Mouse (Mus musculus): ENCODE data around the gene Gadl1. TPM values are rescaled to one million over a fixed set of nuclear protein-coding genes. Genes with fewer than 3 reads are reported as not detected.

The Gadl1 gene
- polyA plus RNA-seq (2014; fragmentation: Nextera tagmentation; extraction: Ambion mirVana), result 0.31 and 0.50 TPM in 2 replicates

DNA sequence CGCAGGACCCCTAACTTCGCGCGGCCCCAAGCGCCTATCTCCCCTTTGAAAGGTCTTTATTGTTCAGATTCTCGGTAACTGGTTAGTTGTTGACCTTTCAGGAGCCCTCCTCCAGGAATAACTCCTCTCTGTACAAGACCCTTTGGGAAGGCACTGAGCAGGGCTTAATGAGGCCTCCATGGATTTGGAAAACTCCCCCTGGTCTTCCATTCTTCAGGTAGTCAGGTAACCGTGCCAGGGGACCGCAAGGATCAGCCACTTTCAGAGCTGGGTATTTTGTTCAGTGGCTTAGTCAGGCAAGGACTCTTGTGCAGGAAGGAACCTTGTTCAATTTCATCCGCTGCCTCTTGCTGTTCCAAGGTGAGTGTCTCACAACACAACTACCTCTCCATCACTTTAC is at the start of gene Gadl1:
TSS of gene Gadl1 (plus strand) at position 301 of the 400 bp plus-strand sequence.
- H3K4me3 ChIP-seq (ENCODE audit: low read depth, low read length), result no peak within 1 kb of the TSS
- H3K9me3 ChIP-seq (ENCODE audit: control insufficient read depth, low read length), result no peaks in the 10 kb centered on the region
- ATAC-seq (ENCODE audit: low FRiP score) (no peak), DNase-seq (ENCODE audit: low spot score) (no peak)
- H3K9ac ChIP-seq (ENCODE audit: low read depth, low read length), result no peak within 1 kb of the TSS
- H3K4me1 ChIP-seq (replicated peaks; ENCODE audit: control insufficient read depth, insufficient read depth, low read length), result no peaks in the 10 kb centered on the region
- WGBS, result 71% methylated on average over 9 of the region's 9 CpGs
- no peak within 1 kb of the TSS for H3K27ac ChIP-seq (ENCODE audit: low read depth, low read length)
- no peaks in the 10 kb centered on the region for H3K36me3 ChIP-seq (ENCODE audit: control insufficient read depth, insufficient read depth, low read length)
- H3K27me3 ChIP-seq (ENCODE audit: control insufficient read depth, insufficient read depth, low read length), result no peaks in the 10 kb centered on the region
- H3K4me2 ChIP-seq (replicated peaks; ENCODE audit: low read depth, low read length), result no peak within 1 kb of the TSS

DNA sequence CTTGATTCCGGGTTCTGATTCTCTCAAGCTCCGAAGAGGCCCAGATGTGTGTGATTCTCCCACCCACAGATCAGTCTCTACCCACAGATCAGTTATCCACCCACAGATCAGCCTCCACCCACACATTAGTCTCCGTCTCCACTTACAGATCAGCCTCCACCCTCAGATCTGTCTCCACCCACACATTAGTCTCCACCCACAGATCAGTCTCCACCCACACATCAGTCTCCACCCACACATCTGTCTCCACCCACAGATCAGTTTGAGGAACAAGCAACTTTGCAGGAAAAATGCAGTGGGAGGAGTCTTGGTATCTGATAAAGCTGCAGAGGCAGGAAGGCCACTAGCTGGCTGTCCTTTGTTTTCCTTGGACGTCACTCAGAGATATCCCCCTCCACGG is 46.5 kb upstream of the Gadl1 start:
- ATAC-seq (ENCODE audit: low FRiP score) (no peak), DNase-seq (ENCODE audit: low spot score) (no peak)
- no peaks in the 10 kb centered on the region for H3K36me3 ChIP-seq (ENCODE audit: control insufficient read depth, insufficient read depth, low read length)
- no peaks in the 10 kb centered on the region for H3K27me3 ChIP-seq (ENCODE audit: control insufficient read depth, insufficient read depth, low read length)
- no peaks in the 10 kb centered on the region for H3K9me3 ChIP-seq (ENCODE audit: control insufficient read depth, low read length)
- no peaks in the 10 kb centered on the region for H3K4me1 ChIP-seq (replicated peaks; ENCODE audit: control insufficient read depth, insufficient read depth, low read length)
- no peak overlapping the region for H3K27ac ChIP-seq (ENCODE audit: low read depth, low read length)
- H3K4me3 ChIP-seq (ENCODE audit: low read depth, low read length), result no peak overlapping the region
- H3K4me2 ChIP-seq (replicated peaks; ENCODE audit: low read depth, low read length), result no peak overlapping the region
- H3K9ac ChIP-seq (ENCODE audit: low read depth, low read length), result no peak overlapping the region
- WGBS, result 77% methylated on average over 5 of the region's 5 CpGs

DNA sequence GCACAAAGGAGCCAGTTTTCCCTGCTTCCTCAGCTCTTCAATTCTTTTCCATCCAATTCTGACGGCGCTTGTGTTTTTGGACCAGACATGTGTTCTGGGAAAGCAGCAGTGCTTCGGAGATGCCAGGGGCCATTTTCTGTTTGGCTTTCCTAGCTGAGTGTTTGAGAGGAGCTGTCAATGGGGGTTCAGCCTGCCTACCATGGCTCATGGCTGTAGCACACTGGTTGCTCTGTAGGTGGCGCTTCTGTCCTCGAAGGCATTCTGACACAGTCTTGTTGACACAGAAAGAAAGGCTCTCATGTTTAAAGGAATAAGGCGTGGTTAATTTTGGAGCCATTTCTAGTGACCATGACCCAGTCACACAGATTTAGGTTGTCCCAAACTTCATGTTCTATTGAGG is 45.9 kb upstream of the Gadl1 start:
- no peak for DNase-seq (ENCODE audit: low spot score)
- H3K4me1 ChIP-seq (replicated peaks; ENCODE audit: control insufficient read depth, insufficient read depth, low read length), result no peaks in the 10 kb centered on the region
- H3K36me3 ChIP-seq (ENCODE audit: control insufficient read depth, insufficient read depth, low read length), result no peaks in the 10 kb centered on the region
- H3K27me3 ChIP-seq (ENCODE audit: control insufficient read depth, insufficient read depth, low read length), result no peaks in the 10 kb centered on the region
- 76% methylated on average over 6 of the region's 6 CpGs for WGBS
- no peak overlapping the region for H3K4me2 ChIP-seq (replicated peaks; ENCODE audit: low read depth, low read length)
- no peak overlapping the region for H3K27ac ChIP-seq (ENCODE audit: low read depth, low read length)
- H3K9me3 ChIP-seq (ENCODE audit: control insufficient read depth, low read length), result no peaks in the 10 kb centered on the region
- H3K4me3 ChIP-seq (ENCODE audit: low read depth, low read length), result no peak overlapping the region
- H3K9ac ChIP-seq (ENCODE audit: low read depth, low read length), result no peak overlapping the region
- no peak for ATAC-seq (ENCODE audit: low FRiP score)

DNA sequence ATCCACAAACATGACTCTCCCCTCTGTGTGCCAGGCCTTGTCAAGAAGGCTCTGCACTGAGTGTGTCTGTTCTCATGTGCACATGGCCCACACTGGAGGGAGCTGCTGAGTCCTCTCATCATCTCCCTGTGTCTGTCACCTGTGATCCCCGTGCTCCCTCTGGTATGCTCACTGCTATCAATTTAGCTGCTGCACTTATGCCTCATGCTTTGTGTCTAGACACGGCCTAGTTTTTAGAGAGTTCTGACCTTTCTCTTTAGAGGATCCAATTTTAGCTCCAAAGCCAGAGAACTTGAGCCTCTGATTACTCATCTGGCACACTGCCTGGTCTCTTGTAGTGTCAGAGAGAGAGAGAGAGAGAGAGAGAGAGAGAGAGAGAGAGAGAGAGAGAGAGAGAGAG is 42.0 kb upstream of the Gadl1 start:
- Histone ChIP-seq H3K27me3 (ENCODE audit: control insufficient read depth, insufficient read depth, low read length) (no peaks in the 10 kb centered on the region), H3K4me3 (ENCODE audit: low read depth, low read length) (no peak overlapping the region), H3K9ac (ENCODE audit: low read depth, low read length) (no peak overlapping the region), H3K36me3 (ENCODE audit: control insufficient read depth, insufficient read depth, low read length) (no peaks in the 10 kb centered on the region), H3K27ac (ENCODE audit: low read depth, low read length) (no peak overlapping the region), H3K4me2 (replicated peaks; ENCODE audit: low read depth, low read length) (no peak overlapping the region), H3K9me3 (ENCODE audit: control insufficient read depth, low read length) (no peaks in the 10 kb centered on the region), H3K4me1 (replicated peaks; ENCODE audit: control insufficient read depth, insufficient read depth, low read length) (no peaks in the 10 kb centered on the region)
- no peak for ATAC-seq (ENCODE audit: low FRiP score)
- WGBS, result 69% methylated on average over 2 of the region's 2 CpGs
- DNase-seq (ENCODE audit: low spot score), result no peak

DNA sequence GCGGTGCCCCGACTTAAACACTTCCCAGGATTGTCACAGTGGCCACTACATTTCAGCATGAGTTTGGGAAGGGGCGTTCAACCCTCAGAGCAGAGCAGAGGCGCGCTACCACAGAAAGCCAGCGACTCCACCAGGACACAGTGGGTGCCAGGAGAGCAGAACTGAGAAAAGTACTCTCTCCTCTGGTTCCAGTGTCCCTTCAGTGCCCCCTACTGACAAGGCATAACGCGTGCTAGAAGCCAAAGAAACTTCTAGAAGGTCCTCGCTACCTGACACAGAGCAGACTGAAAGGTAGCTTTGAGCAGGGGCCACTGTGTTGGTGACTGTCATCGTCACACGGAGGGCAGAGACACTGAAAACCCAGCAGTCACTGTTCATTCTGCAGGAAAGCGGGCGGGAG is 39.1 kb upstream of the Gadl1 start:
- no peak for ATAC-seq (ENCODE audit: low FRiP score)
- H3K9me3 ChIP-seq (ENCODE audit: control insufficient read depth, low read length), result no peaks in the 10 kb centered on the region
- DNase-seq (ENCODE audit: low spot score), result no peak
- H3K4me1 ChIP-seq (replicated peaks; ENCODE audit: control insufficient read depth, insufficient read depth, low read length), result no peaks in the 10 kb centered on the region
- no peak overlapping the region for H3K9ac ChIP-seq (ENCODE audit: low read depth, low read length)
- H3K27me3 ChIP-seq (ENCODE audit: control insufficient read depth, insufficient read depth, low read length), result no peaks in the 10 kb centered on the region
- H3K36me3 ChIP-seq (ENCODE audit: control insufficient read depth, insufficient read depth, low read length), result no peaks in the 10 kb centered on the region
- H3K4me3 ChIP-seq (ENCODE audit: low read depth, low read length), result no peak overlapping the region
- WGBS, result 90% methylated on average over 13 of the region's 13 CpGs
- no peak overlapping the region for H3K27ac ChIP-seq (ENCODE audit: low read depth, low read length)
- no peak overlapping the region for H3K4me2 ChIP-seq (replicated peaks; ENCODE audit: low read depth, low read length)

DNA sequence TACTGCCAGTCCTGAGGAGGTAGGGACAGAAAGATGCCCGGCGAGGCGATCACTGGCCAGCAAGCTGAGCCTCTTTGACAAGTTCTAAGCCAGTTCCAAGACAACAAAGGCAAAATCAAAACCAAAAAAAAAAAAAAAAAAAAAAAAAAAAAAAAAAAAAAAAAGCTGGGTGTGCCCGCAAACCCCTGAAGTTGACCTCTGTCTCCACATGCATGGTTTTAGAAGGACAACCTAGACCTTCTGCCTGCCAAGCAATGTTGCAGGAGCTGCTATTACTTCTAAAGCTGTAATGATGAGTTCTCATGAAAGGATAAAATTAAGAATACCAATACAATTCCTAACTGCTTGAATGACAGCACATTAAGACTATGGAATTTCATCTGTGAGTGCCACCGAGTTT is 38.6 kb upstream of the Gadl1 start:
- Histone ChIP-seq H3K9ac (ENCODE audit: low read depth, low read length) (no peak overlapping the region), H3K4me1 (replicated peaks; ENCODE audit: control insufficient read depth, insufficient read depth, low read length) (no peaks in the 10 kb centered on the region), H3K27ac (ENCODE audit: low read depth, low read length) (no peak overlapping the region), H3K9me3 (ENCODE audit: control insufficient read depth, low read length) (no peaks in the 10 kb centered on the region), H3K36me3 (ENCODE audit: control insufficient read depth, insufficient read depth, low read length) (no peaks in the 10 kb centered on the region), H3K4me2 (replicated peaks; ENCODE audit: low read depth, low read length) (no peak overlapping the region), H3K4me3 (ENCODE audit: low read depth, low read length) (no peak overlapping the region), H3K27me3 (ENCODE audit: control insufficient read depth, insufficient read depth, low read length) (no peaks in the 10 kb centered on the region)
- no peak for ATAC-seq (ENCODE audit: low FRiP score)
- DNase-seq (ENCODE audit: low spot score), result no peak
- WGBS, result 86% methylated on average over 5 of the region's 5 CpGs

DNA sequence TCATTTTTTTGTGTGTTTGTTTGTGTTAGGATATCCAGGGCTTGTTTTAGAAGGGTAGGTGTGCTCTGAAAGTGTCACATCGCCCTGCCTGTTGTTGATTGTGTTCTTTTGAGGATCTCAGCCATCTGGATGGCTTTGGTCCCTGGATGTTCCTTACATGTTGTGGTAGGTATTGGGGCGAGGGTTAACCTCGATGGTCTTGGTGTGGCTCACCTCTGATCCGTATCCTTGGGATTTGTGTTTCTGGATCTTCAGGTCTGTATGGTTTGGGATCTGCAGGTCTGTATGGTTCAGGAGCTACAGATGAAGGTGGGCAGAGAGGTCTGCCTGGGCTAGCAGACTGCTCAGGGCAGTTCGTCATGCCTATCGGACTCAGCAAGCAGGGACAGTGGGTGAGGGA is 28.8 kb upstream of the Gadl1 start:
- Histone ChIP-seq H3K4me2 (replicated peaks; ENCODE audit: low read depth, low read length) (no peak overlapping the region), H3K9ac (ENCODE audit: low read depth, low read length) (no peak overlapping the region), H3K27ac (ENCODE audit: low read depth, low read length) (no peak overlapping the region), H3K27me3 (ENCODE audit: control insufficient read depth, insufficient read depth, low read length) (no peaks in the 10 kb centered on the region), H3K4me1 (replicated peaks; ENCODE audit: control insufficient read depth, insufficient read depth, low read length) (no peaks in the 10 kb centered on the region), H3K36me3 (ENCODE audit: control insufficient read depth, insufficient read depth, low read length) (no peaks in the 10 kb centered on the region), H3K9me3 (ENCODE audit: control insufficient read depth, low read length) (no peaks in the 10 kb centered on the region), H3K4me3 (ENCODE audit: low read depth, low read length) (no peak overlapping the region)
- WGBS, result 93% methylated on average over 6 of the region's 6 CpGs
- ATAC-seq (ENCODE audit: low FRiP score) (no peak), DNase-seq (ENCODE audit: low spot score) (no peak)

DNA sequence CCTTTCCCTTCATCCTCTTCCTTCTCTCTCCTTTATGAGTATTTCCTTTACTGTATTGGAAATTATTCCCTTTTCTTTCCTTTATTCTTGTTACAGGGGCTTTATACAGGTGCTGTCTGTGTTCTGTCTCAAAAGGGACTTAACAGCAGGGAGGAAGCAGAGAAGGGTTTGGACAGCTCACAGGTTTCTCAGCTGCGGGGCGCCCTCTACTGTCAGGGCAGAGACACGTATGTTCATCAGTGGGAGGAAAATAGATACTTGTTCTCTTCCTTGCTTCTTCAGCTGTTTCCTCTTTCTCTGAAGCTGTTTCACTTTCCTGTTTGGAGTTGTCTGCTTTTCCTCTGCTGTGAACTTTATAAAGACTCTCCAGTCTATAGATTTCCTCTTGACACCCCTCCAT is 28.1 kb upstream of the Gadl1 start:
- no peak for DNase-seq (ENCODE audit: low spot score)
- Histone ChIP-seq H3K9ac (ENCODE audit: low read depth, low read length) (no peak overlapping the region), H3K27ac (ENCODE audit: low read depth, low read length) (no peak overlapping the region), H3K4me2 (replicated peaks; ENCODE audit: low read depth, low read length) (no peak overlapping the region), H3K36me3 (ENCODE audit: control insufficient read depth, insufficient read depth, low read length) (no peaks in the 10 kb centered on the region), H3K4me3 (ENCODE audit: low read depth, low read length) (no peak overlapping the region), H3K9me3 (ENCODE audit: control insufficient read depth, low read length) (no peaks in the 10 kb centered on the region), H3K27me3 (ENCODE audit: control insufficient read depth, insufficient read depth, low read length) (no peaks in the 10 kb centered on the region), H3K4me1 (replicated peaks; ENCODE audit: control insufficient read depth, insufficient read depth, low read length) (no peaks in the 10 kb centered on the region)
- ATAC-seq (ENCODE audit: low FRiP score), result no peak
- WGBS, result 86% methylated on average over 3 of the region's 3 CpGs

DNA sequence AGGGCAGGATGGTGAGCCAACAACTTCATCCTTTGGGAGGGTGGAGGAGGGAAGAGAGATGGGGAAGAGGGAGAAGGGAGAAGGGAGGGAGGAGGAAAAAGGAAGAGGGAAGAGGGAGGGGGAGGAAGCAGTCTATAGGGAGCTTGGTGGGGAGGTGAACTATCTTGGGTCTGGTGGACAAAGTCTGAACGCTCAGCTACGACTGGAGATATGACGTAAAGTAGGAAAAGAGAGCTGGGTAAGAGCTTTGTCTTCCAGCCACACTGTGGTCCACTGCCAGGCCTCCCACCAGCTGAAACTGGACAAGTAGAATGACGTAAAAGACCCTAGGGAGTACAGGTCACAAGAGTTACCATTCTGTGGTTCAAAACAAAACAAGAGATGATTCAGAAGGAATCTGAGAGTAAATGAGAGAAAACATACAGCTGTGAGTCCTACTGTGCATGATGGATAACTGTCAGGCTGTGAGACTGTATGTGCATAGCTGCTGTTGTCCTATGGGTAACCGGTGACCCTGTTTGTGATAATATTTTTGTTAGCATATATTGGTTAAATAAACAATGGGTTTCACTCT is 26.5 kb upstream of the Gadl1 start:
- H3K9me3 ChIP-seq (ENCODE audit: control insufficient read depth, low read length), result no peaks in the 10 kb centered on the region
- no peaks in the 10 kb centered on the region for H3K27me3 ChIP-seq (ENCODE audit: control insufficient read depth, insufficient read depth, low read length)
- DNase-seq (ENCODE audit: low spot score) (no peak), ATAC-seq (ENCODE audit: low FRiP score) (no peak)
- no peak overlapping the region for H3K4me2 ChIP-seq (replicated peaks; ENCODE audit: low read depth, low read length)
- H3K4me3 ChIP-seq (ENCODE audit: low read depth, low read length), result no peak overlapping the region
- 80% methylated on average over 5 of the region's 5 CpGs for WGBS
- H3K4me1 ChIP-seq (replicated peaks; ENCODE audit: control insufficient read depth, insufficient read depth, low read length), result no peaks in the 10 kb centered on the region
- no peak overlapping the region for H3K27ac ChIP-seq (ENCODE audit: low read depth, low read length)
- no peak overlapping the region for H3K9ac ChIP-seq (ENCODE audit: low read depth, low read length)
- H3K36me3 ChIP-seq (ENCODE audit: control insufficient read depth, insufficient read depth, low read length), result no peaks in the 10 kb centered on the region
